Mouse (Mus musculus): Measurements from ENCODE around the gene Abhd14a.

The Abhd14a gene

DNA sequence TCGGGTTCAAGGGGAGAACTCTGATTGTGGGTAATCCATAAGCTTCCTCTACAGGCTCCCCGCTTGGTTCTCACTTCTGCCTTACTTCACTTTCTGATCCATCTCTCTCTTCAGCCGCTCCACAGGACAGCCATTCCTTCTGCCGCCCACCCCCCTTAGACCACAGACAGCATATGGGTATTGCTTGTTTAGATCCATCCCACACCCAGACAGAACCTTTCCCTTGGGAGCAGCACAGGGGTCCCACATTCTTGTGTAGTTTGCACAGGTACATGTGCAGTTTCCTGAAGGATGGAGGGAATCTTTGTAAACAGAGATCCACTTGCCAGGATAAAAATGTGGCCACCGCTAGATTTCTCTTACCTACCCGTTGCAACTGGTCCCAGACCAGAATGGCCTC, 4.9 kb upstream of the Abhd14a start:
- no peak for DNase-seq

- DNase-seq = no peak
Measured at GRCm38 (mm10) chr9:106451899-106452298, 4.4 kb upstream of the Abhd14a start.

GRCm38 (mm10) chr9:106451298-106451697, 3.8 kb upstream of the Abhd14a start:
- DNase-seq = no peak

GRCm38 (mm10) chr9:106450661-106451060, 3.2 kb upstream of the Abhd14a start:
- DNase-seq = no peak

GRCm38 (mm10) chr9:106449947-106450346, 2.5 kb upstream of the Abhd14a start:
- no peak for DNase-seq

GRCm38 (mm10) chr9:106448498-106449031, 1.1 kb upstream of the Abhd14a start:
- peak; percentile 82 for DNase-seq

GRCm38 (mm10) chr9:106447951-106448350, 473 bp upstream of the Abhd14a start:
- no peak for DNase-seq

GRCm38 (mm10) chr9:106444836-106445235, 2.6 kb downstream of the Abhd14a start:
- no peak for DNase-seq

DNA sequence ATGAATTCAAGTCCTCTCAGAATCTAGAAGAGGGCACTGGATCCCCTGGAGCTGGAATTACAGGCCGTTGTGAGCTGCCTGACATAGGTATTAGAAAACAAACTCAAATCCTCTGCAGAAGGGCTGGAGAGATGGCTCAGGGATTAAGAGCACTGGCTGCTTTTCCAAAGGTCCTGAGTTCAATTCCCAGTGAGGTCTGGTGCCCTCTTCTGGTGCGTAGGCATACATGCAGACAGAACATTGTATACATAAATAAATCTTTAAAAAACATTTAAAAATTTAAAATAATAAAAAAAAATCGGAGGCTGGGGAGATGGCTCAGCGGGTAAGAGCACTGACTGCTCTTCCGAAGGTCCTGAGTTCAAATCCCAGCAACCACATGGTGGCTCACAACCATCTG, 4.8 kb downstream of the Abhd14a start:
- no peak for DNase-seq

DNA sequence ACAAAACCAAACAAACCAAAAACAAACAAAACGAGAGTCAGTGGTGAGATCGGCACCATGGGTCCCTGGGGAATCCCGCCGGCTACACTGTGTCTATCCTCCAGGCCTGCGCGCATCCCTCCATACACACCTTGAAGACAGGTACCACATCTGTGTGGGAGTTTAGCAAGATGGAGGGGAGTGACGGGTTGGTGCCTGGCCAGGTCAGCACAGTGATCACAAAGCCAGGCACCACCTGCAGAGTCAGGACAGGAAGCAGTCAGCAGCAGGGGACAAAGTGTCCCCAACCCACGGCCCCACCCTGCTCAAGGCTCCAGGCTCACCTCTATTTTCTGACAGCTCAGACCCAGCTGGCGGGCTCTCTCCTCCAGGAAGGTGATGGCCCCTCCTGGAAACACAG, 10.9 kb downstream of the Abhd14a start:
- no peak for DNase-seq

DNA sequence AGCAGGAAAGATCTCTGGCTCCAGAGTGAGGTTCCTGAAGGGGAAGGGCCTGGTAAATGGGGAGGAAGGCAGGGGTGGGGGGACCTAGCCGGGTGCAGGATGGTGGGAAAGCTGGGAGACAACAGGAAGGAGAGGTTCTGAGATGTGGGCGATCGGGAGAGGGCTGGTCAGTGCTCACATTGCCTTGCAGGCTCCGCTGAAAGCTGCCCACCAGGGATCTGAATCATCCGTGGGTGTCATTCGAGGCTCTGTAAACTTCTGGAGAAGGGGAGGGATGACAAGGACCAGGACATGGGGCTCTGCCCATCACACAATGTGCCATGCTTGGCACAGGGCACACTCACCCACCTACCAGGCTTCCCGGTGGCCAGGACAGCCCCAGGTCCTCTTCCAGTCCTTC, 14.1 kb downstream of the Abhd14a start:
- no peak for DNase-seq

DNA sequence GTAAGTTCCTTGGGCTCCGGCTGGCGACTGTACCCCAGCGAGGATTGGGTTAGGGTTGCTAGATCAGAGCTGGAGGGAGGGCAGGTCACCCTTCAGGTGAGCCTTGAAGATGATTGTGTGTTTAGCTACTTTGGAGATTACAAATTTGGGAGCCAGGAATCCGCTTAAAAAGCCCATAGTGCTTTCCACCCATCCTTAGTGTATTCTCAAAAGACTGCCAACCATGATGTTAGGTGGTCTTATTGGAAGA, 17.5 kb downstream of the Abhd14a start:
- DNase-seq = no peak

- DNase-seq = peak; percentile 94
Measured at GRCm38 (mm10) chr9:106429221-106430014, 18.1 kb downstream of the Abhd14a start, which contains the start of gene Rpl29. Gene Rpl29, plus strand, starts transcription at chr9:106429454.

DNA sequence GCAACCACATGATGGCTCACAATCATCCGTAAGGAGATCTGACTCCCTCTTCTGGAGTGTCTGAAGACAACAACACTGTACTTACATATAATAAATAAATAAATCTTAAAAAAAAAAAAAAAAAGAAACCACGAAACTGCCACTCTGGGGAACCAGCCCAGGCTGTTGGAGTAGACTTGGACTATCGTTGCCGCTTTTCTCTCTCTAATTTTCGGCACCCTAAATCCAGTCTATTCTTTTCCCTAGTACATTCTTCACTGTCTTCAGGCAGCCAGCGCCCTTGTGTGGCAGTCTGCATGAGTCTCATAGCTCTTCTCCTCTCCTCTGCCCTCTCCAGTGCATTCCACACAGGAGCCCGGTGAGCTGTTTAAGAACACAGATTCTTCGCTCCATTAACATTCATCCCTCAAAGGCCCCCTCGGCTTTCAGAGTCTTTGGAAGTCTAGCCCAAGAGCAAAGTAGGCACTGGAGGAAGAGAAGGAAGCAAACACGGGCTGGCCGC, 18.7 kb downstream of the Abhd14a start:
- no peak for DNase-seq

DNA sequence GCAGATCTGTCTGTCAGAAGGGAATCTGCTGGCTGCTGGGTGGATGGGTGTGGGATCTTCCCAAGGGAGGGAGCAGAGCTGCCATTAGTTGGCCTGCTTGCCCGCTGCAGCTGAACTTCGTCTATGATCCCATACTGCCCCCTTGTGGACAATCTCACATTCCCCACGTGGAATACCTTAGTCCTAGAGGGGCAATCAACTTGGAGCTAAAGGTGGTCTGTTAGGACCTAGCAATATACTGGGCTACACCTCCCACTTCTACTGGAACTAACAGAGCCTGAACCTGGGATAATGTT, 25.7 kb downstream of the Abhd14a start:
- peak; percentile 78 for DNase-seq

DNA sequence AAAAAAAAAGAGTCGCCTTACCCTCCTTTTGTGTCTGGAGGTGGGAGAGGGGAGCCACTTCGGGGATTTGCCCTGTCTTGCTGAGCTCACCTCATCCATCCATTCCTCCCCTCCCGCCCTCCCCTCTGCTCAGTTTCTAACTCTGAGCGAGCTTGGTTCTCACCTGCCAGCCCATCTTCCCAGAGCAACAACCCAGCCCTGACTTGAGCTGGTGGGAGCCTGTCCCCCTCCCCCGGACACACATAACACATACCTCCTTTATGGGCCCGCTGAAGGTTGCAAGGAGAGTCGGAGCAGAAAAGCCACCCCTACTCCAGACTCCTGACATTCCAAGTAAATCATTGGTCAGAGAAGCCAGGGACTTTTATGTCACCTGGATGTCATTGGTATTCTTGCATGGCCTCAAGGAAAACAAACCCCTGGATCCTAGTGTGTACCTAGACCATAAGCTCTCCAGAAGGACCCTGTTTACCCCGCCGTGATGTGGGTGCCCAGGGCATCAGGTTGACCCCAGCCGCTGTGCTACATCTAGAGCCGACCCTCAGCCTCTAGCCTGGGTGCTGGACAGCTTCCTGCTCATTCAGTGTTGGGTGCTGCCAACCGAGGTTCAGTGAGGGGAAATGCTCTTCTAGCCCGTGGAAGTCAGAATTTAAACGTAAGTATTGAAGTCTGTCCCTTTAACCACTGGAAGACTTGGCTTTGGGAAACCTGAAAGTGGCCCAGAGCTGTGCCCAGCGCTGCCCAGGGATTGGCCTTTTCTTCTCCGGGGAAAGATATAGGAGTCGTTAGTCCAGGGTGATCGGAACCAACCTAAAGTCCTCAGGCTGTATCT, 26.2 kb downstream of the Abhd14a start:
- DNase-seq = no peak

- DNase-seq = no peak
Measured at GRCm38 (mm10) chr9:106420608-106421007, 26.9 kb downstream of the Abhd14a start.

- peak; percentile 70 for DNase-seq
Measured at GRCm38 (mm10) chr9:106417841-106418625, 29.4 kb downstream of the Abhd14a start.

GRCm38 (mm10) chr9:106416826-106417225, 30.7 kb downstream of the Abhd14a start:
- no peak for DNase-seq

GRCm38 (mm10) chr9:106413606-106414005, 33.9 kb downstream of the Abhd14a start:
- no peak for DNase-seq

- DNase-seq = no peak
Measured at GRCm38 (mm10) chr9:106412210-106412609, 35.3 kb downstream of the Abhd14a start.

GRCm38 (mm10) chr9:106411729-106412128, 35.7 kb downstream of the Abhd14a start:
- no peak for DNase-seq

GRCm38 (mm10) chr9:106411091-106411594, 36.3 kb downstream of the Abhd14a start:
- DNase-seq = no peak
